Mouse (Mus musculus) right cerebral cortex, postnatal 25 days (tissue): ENCODE data around the gene Camk2g.

Source experiments
- DNase-seq: peaks from one replicate; pipeline ENCODE4 v3.0.0; 2022

Gene Camk2g

GRCm38 (mm10) chr14:20700362-20700761, 93.5 kb downstream of the Camk2g start:
- no peak for DNase-seq

DNA sequence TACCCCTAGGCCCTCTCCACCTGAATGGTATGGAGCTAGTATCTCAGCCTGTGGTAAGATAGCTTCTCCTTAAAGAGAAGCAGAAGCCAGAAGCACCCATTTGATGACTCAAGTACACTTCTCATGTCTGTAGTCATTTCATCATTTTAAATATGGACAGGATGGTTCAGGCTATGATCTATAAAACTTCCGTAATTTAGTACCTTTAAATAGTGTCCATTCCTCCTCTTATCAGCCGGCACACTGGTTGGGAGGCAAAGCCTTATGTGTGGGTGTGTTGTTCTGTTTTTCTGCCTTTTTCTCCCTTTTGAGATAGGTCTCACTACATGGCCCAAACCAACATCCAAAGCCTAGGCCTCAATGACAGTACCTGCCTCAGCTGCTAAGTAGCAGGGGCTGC, 95.4 kb downstream of the Camk2g start:
- DNase-seq = no peak

- DNase-seq = peak; percentile 37
Observed at GRCm38 (mm10) chr14:20696986-20697385, 96.9 kb downstream of the Camk2g start.

DNA sequence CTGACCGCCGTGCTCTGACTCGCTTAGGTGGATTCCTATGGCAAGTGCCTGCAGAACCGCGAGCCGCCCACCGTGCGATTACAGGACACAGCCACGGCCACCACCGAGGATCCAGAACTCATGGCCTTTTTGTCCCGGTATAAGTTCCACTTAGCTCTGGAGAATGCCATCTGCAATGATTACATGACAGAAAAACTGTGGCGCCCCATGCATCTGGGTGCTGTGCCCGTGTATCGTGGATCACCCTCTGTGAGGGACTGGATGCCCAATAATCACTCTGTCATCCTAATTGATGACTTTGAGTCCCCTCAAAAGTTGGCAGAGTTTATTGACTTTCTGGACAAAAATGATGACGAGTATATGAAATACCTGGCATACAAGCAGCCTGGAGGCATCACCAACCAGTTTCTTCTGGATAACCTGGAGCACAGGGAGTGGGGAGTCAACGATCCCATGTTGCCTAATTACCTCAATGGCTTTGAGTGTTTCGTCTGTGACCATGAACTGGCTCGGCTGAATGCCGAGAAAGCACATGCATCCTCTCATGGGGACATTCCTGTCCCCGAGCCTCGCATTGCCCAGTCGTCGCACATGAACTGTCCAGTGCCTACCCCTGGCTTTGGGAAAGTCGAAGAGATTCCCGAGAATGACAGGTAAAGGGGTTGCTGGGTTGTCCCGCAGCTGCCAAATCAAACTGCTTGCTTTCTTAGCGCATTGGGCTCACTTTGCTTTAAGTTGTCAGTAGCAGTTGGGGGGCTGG, 97.9 kb downstream of the Camk2g start:
- DNase-seq = no peak

GRCm38 (mm10) chr14:20694884-20695760, 98.8 kb downstream of the Camk2g start, which contains the start of gene Fut11:
Gene Fut11 (plus strand): TSS chr14:20694968.
- DNase-seq = peak; percentile 85

- DNase-seq = no peak
Observed at GRCm38 (mm10) chr14:20694185-20694883, 99.6 kb downstream of the Camk2g start.

GRCm38 (mm10) chr14:20693589-20694101, 100.2 kb downstream of the Camk2g start:
- DNase-seq = no peak

GRCm38 (mm10) chr14:20691772-20692171, 102.1 kb downstream of the Camk2g start:
- DNase-seq = no peak

DNA sequence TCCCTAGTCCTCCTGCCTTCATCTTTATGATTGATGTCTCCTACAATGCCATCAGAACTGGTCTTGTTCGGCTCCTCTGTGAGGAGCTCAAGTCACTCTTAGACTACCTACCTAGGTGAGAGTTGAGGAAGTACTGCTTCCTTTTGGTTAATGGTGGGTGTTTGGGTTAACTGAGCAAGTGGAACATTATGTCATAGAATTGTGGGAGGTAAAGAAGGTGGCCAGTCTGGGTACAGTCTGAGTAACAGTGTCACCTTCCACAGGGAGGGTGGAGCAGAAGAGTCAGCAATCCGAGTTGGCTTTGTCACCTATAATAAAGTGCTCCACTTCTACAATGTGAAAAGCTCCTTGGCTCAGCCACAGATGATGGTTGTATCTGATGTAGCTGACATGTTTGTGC, 104.9 kb downstream of the Camk2g start:
- no peak for DNase-seq

DNA sequence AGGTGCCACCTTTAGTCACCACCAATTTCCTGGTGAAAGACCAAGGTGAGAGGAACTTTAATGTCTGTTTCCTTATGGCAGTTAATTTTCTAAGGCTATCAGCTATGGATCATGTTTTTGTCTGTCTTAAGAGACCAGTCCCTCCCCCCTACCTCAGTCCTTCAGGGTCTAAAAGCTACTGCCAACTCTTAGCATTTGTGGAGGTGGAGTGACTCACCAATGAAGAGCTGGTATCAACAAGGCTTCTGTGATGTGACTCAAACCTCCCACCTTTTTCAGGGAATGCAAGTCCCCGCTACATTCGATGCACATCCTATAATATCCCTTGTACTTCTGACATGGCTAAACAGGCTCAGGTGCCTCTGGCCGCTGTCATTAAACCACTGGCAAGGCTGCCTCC, 107.3 kb downstream of the Camk2g start:
- DNase-seq = no peak
